Mouse (Mus musculus): ENCODE data around the gene Itih1.

Gene Itih1

GRCm38 (mm10) chr14:30904307-30904706 is 38.8 kb downstream of the Itih1 start:
- 76% methylated on average over 8 of the region's 8 CpGs for WGBS

DNA sequence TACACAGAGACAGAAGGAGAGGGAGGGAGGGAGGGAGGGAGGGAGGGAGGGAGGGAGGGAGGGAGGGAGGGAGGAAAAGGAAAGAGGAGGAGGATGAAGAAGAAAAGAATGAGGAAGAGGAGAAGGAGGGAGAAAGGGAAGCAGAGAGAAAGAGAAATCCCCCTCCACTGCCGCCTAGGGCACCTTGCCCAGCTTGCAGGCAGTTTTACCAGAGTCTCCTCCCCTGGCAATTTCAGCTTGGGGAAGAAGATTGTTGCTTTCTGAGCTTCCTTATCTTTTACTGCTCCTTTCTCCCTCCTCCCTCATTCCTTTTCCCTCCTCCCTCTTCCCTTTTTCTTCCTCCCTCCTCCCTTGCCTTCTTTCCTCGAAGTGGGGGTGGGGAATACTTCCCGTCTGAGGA is 40.1 kb downstream of the Itih1 start:
- 69% methylated on average over 3 of the region's 3 CpGs for WGBS

DNA sequence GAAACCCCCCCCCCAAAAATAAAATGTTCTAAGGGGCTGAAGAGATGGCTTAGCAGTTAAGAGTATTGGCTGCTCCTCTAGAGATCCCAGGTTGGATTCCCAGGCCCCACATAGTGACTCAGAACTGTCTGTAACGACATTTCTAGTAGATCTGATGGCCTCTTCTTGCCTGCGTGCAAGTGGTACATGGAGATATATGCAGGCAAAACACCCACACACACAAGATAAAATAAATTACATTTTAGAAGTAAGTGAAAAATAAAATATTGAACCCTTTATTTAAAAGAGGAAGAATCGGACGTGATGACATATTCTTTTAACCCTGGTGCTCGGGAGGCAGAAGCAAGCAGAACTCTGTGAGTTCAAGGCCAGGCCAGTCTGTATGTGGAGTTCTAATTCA is 40.5 kb downstream of the Itih1 start:
- 79% methylated on average over 5 of the region's 5 CpGs for WGBS

GRCm38 (mm10) chr14:30899972-30900371 is 43.1 kb downstream of the Itih1 start:
- 44% methylated on average over 3 of the region's 3 CpGs for WGBS

GRCm38 (mm10) chr14:30888271-30888732 is 54.8 kb downstream of the Itih1 start:
- 16% methylated on average over 9 of the region's 9 CpGs for WGBS

GRCm38 (mm10) chr14:30886204-30886603 is 56.9 kb downstream of the Itih1 start, which contains the start of gene Itih4:
Gene Itih4 (plus strand): TSS chr14:30886476.
- 95% methylated on average over 3 of the region's 3 CpGs for WGBS

DNA sequence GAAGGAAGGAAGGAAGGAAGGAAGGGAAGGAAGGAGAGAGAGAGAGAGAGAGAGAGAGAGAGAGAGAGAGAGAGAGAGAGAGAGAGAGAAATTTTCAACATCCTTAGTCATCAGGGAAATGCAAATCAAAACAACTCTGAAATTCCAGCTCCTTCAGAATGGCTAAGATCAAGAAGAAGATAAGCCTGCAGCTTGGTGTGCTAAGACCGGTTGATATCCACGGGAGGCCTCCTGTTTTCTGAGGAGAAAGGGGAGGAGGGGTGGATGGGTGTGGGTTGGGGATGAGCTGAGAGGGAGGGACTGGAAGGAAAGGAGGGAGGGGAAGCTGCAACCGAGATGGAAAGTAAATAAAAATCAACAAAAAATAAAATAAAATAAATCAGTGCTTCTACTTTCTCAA is 57.8 kb downstream of the Itih1 start:
- 43% methylated on average over 3 of the region's 3 CpGs for WGBS

DNA sequence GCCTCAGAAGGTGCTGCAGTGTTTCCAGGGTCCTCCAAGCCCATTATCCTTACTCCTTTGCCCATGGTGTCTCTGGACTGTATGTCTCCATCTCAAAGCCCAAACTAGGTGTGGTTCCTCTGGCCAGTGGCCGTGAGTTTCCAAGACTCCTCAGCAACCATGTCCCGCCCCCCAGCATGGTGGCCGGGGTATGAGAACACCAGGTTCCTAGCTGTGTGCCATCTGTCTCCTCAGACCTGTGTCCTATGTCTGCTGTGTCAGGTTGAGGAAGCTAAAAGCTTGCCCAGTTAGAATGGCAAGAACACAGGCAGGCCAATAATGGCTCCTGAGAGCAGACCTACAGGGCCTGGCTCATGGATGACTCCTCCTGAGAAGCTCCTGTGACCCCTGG is 61.4 kb downstream of the Itih1 start:
- 89% methylated on average over 3 of the region's 3 CpGs for WGBS

- WGBS = 78% methylated on average over 17 of the region's 17 CpGs
Observed at GRCm38 (mm10) chr14:30880811-30881717, 62.0 kb downstream of the Itih1 start.

GRCm38 (mm10) chr14:30880251-30880650 is 62.8 kb downstream of the Itih1 start:
- 81% methylated on average over 8 of the region's 8 CpGs for WGBS

DNA sequence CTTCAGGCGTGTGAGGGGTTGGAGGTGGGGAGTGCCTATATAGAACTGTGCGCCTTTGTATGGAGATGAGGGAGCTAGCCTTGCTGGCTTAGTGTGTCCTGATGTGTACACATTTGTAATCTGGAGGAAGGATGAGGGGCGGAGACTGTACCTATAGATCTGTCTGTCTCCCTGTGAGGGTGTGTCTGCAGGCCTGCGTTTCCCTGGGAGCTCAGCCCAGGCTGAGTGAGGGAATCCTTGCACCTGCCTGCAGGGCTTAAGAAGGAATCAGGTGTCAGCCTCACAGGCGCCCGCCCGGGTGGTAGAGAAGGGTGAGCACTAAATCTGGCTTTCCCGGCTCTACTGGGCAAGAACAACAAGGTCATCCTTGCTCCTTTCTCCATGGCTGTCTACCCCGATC is 63.3 kb downstream of the Itih1 start:
- 71% methylated on average over 9 of the region's 9 CpGs for WGBS
